Mouse (Mus musculus) neural tube, embryonic 11.5 days (tissue): ENCODE results near the gene Reck. TPM values are rescaled to one million over a fixed set of nuclear protein-coding genes. Genes with fewer than 3 reads are reported as not detected.
A peak's percentile ranks its signal among the peaks of the same experiment; 100 is the strongest.

Experiments used
- ATAC-seq: fragments of 200-750 bp; cut with Nextera tagmentation; 2 replicates; pipeline ENCODE4 v1.8.0; 2017; ENCODE audit warnings: moderate number of reproducible peaks, mild to moderate bottlenecking, moderate TSS enrichment, moderate library complexity; ENCODE audit not compliant: insufficient read depth, low FRiP score, low TSS enrichment
- DNase-seq: peaks from one replicate; pipeline ENCODE4 v3.0.0-alpha.2; 2015; ENCODE audit warnings: low spot score
- H3K27ac ChIP-seq: fragments of 300-500 bp; sonication (generic); 2 replicates; pipeline ENCODE4 v1.5.1; 2014; ENCODE audit warnings: low read depth, mild to moderate bottlenecking, low read length
- H3K27me3 ChIP-seq: fragments of 300-500 bp; sonication (generic); 2 replicates; pipeline ENCODE4 v1.6.1; 2014; ENCODE audit warnings: mild to moderate bottlenecking, low read length, mixed read lengths; ENCODE audit not compliant: control insufficient read depth, insufficient read depth
- H3K36me3 ChIP-seq: fragments of 300-500 bp; sonication (generic); 2 replicates; pipeline ENCODE4 v1.6.1; 2014; ENCODE audit warnings: mild to moderate bottlenecking, low read length, moderate library complexity, mixed read lengths; ENCODE audit not compliant: control insufficient read depth, insufficient read depth
- H3K4me1 ChIP-seq: fragments of 300-500 bp; sonication (generic); 2 replicates; pipeline ENCODE4 v1.6.1; 2014; ENCODE audit warnings: low read length, mixed read lengths; ENCODE audit not compliant: control insufficient read depth, insufficient read depth
- H3K4me2 ChIP-seq: fragments of 300-500 bp; sonication (generic); 2 replicates; pipeline ENCODE4 v1.6.1; 2014; ENCODE audit warnings: low read depth, mild to moderate bottlenecking, moderate library complexity
- H3K4me3 ChIP-seq: fragments of 300-500 bp; sonication (generic); 2 replicates; pipeline ENCODE4 v1.5.1; 2014; ENCODE audit warnings: low read depth, low read length
- H3K9ac ChIP-seq: fragments of 300-500 bp; sonication (generic); 2 replicates; pipeline ENCODE4 v1.6.1; 2014; ENCODE audit warnings: mild to moderate bottlenecking, low read length
- H3K9me3 ChIP-seq: fragments of 300-500 bp; sonication (generic); 2 replicates; pipeline ENCODE4 v1.6.1; 2016; ENCODE audit warnings: low read length; ENCODE audit not compliant: control insufficient read depth
- WGBS: fragments of 180-500 bp; shearing (Covaris S2); extraction: QIAGEN DNeasy Blood & Tissue Kit; methylation state at CpG from one replicate; pipeline ENCODE4 v1.1.7; 2014; 5-methylcytosine and 5-hydroxymethylcytosine counted together
- polyA plus RNA-seq: library from polyadenylated mRNA; unstranded; fragments of >200 nt; fragmentation: Nextera tagmentation; extraction: Ambion mirVana; gene quantifications from 2 replicates; pipeline ENCODE4 v1.2.1, GENCODE M21; 2014

Reck gene
- polyA plus RNA-seq, 1 experiment from 2014 or later, result 15.9 TPM

DNA sequence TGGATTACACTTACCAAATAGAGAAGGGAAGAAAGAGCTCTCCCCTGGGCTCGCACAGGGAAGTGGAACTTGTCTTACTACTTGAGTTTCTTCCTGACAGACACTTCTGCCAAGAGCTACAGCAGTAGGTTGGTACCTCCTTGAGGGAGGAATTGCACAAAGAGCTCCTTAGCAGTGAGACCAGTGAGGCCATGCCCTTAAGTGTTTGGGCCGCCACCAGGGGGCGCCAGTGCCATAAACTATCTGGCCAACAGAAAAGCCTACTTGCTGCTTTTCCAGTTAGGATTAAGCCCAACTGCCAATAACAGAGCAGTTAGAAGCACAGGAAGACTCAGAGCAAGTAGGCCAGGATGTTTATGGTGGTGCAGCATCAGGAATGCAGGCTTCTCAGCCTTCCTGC is 50.4 kb downstream of the Reck start:
- WGBS, result 17% methylated on average over 3 of the region's 3 CpGs

DNA sequence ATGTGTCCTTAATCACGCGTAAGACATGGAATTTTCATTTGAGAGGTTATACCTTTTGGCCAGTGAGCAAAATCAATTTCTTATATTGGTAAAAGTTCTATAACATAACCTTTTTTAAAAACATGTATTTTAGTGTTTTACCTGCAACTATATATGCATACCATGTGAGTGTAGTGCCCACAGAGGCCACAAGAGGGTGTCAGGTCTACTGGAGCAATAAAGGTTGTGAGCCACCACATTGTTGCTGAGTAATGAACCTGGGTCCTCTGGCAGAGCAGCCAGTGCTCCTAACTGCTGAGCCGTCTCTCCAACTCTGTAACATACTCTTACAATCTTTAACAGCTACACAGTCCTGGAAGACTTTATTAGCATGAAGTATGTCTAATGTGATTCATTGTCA is 52.5 kb downstream of the Reck start:
- Histone ChIP-seq H3K4me2 (no peak overlapping the region), H3K9me3 (no peaks in the 10 kb centered on the region), H3K27me3 (no peaks in the 10 kb centered on the region), H3K4me3 (no peak overlapping the region), H3K36me3 (peaks cover 5% of the 10 kb centered on the region), H3K4me1 (no peaks in the 10 kb centered on the region), H3K27ac (no peak overlapping the region), H3K9ac (no peak overlapping the region)
- no peak for ATAC-seq
- DNase-seq, result no peak
- 91% methylated on average over 3 of the region's 3 CpGs for WGBS

More for the DNA sequence above, 50.4 kb downstream of the Reck start:
- DNase-seq, result peak; percentile 92
- Histone ChIP-seq H3K4me3 (no peak overlapping the region), H3K4me2 (no peak overlapping the region), H3K27me3 (no peaks in the 10 kb centered on the region), H3K9me3 (no peaks in the 10 kb centered on the region), H3K9ac (no peak overlapping the region), H3K4me1 (no peaks in the 10 kb centered on the region), H3K36me3 (peaks cover 5% of the 10 kb centered on the region), H3K27ac (no peak overlapping the region)
- no peak for ATAC-seq

DNA sequence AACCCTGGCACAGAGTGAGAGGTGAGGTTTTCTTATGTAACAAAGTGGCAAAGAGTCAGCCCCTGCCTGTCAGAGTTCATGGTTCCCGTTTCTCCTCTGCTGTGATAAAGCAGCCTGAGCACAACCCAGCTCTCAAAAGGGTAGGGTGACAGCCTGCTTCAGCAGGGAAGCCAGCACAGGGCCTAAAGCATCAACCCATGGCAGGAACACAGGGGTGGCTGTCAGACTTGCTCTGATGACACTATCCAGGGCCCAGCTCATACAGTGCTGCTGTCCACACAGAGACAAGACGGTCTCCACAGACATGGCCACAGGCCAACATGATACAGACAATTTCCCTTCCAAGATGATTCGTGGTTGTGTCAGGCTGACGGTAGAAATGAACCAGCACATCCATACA is 56.5 kb downstream of the Reck start:
- Histone ChIP-seq H3K4me3 (no peak overlapping the region), H3K36me3 (peaks cover 2% of the 10 kb centered on the region), H3K9ac (no peak overlapping the region), H3K27ac (no peak overlapping the region), H3K4me2 (no peak overlapping the region), H3K27me3 (no peaks in the 10 kb centered on the region), H3K4me1 (no peaks in the 10 kb centered on the region), H3K9me3 (no peaks in the 10 kb centered on the region)
- WGBS, result 86% methylated on average over 4 of the region's 4 CpGs
- ATAC-seq (no peak), DNase-seq (no peak)

DNA sequence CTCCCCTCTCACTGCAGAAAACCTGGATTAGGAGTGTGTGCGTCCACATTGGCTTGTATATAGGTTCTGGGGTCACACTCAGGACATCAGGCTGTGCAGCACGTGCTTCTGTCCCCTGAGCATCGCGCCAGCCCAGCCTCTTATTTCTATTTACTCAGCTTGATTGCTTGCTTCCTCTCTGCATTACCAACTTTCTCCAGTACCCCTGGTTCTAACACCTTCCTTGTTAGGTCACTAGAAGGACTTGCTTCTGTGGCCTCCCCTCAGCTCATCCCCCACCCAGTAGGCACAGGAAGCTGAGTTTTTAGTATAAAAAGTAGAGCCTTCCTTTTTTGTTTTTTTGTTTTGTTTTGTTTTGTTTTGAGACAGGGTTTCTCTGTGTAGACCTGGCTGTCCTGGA is 60.9 kb downstream of the Reck start:
- ATAC-seq, result no peak
- Histone ChIP-seq H3K4me2 (no peak overlapping the region), H3K27me3 (no peaks in the 10 kb centered on the region), H3K9ac (no peak overlapping the region), H3K36me3 (peaks cover 4% of the 10 kb centered on the region), H3K9me3 (no peaks in the 10 kb centered on the region), H3K27ac (no peak overlapping the region), H3K4me3 (no peak overlapping the region), H3K4me1 (no peaks in the 10 kb centered on the region)
- no peak for DNase-seq
- 87% methylated on average over 4 of the region's 4 CpGs for WGBS

DNA sequence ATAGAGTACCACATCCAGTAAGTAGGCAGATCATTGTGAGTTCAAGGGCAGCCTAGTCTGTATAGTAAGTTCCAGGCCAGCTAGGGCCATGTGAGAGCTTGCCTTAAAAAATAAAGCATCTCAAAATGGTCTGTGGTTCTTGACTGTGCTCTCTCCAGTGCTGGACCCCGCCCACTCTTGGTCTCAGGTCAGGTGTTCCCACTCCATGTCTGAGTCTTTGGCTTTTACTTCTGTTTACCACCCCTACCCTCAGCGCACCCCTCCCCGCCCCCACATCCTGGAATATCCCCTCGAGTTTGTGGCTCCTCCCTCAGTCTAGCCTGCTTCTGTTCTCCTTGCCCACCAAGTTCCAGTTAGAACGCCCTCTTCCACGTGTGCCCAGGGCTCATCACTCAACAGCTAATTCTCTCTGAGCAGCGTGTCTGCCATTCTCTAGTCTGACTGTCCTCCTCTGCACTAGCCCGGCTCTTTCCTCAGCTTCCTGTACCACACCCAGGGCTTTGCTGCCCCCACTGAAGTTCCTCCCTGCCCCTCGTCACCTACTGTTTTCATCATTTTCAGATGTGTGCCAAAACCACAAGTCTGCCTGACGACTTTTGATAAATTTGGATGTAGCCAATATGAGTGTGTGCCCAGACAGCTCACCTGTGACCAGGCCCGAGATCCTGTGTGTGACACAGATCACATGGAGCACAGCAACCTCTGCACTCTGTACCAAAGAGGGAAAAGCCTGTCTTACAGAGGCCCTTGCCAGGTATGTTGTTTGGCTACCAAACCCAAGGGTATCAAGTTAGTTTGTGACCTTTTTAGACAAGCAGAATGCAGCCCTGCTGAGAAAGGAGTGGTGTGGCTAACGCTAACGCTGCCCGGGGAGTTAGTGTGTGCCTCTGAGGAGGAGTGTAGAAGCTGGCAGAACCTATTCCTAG is 61.7 kb downstream of the Reck start:
- no peak overlapping the region for H3K4me3 ChIP-seq
- H3K36me3 ChIP-seq, result peaks cover 6% of the 10 kb centered on the region
- no peaks in the 10 kb centered on the region for H3K27me3 ChIP-seq
- ATAC-seq, result no peak
- H3K4me1 ChIP-seq, result no peaks in the 10 kb centered on the region
- H3K9me3 ChIP-seq, result no peaks in the 10 kb centered on the region
- no peak overlapping the region for H3K27ac ChIP-seq
- H3K4me2 ChIP-seq, result no peak overlapping the region
- 82% methylated on average over 14 of the region's 14 CpGs for WGBS
- DNase-seq, result no peak
- H3K9ac ChIP-seq, result no peak overlapping the region

DNA sequence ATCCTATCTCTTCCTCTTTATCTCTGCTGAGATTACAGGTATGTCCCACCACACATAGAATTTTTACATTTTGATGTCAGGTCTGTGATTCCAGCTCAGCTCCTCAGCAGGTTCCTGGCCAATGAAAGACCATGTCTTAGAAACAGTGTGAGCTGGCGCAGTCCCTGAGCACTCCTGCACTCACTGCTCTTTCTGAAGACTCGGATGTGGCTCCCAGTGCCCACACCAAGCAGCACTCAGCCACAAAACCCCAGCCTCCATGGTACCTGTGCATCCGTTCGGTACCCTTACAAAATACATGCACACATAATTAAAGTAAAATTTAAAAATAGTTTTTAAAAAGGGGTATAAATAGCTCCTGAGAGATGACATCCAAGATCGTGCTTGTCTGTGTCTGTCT is 66.0 kb downstream of the Reck start:
- Histone ChIP-seq H3K4me3 (no peak overlapping the region), H3K9me3 (no peaks in the 10 kb centered on the region), H3K4me1 (no peaks in the 10 kb centered on the region), H3K4me2 (no peak overlapping the region), H3K27ac (no peak overlapping the region), H3K9ac (no peak overlapping the region), H3K36me3 (peaks cover 9% of the 10 kb centered on the region), H3K27me3 (no peaks in the 10 kb centered on the region)
- no peak for ATAC-seq
- no peak for DNase-seq
- 92% methylated on average over 5 of the region's 5 CpGs for WGBS

DNA sequence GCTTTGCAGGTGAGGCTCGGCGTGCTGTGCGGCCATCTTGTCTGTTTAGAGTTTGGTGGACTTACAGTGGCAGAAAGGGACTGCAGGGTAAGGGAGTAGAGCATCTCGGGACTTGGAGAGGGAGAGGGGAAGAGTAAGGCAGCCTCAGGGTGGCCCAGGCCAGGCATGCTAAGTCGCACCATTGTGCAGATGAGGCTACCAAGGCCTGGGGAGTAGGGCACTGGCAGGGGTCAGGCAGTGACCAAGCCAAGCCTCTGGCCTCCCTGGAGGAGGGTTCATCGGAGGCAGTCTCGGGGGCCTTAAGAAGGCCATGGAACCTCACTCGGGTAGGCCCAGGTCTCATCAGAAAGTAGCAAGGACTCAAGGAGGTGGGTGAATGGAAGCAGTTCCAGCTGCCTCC is 67.1 kb downstream of the Reck start:
- no peaks in the 10 kb centered on the region for H3K4me1 ChIP-seq
- peaks cover 9% of the 10 kb centered on the region for H3K36me3 ChIP-seq
- no peaks in the 10 kb centered on the region for H3K9me3 ChIP-seq
- ATAC-seq, result no peak
- 86% methylated on average over 8 of the region's 8 CpGs for WGBS
- no peak overlapping the region for H3K9ac ChIP-seq
- no peaks in the 10 kb centered on the region for H3K27me3 ChIP-seq
- H3K27ac ChIP-seq, result no peak overlapping the region
- no peak for DNase-seq
- H3K4me3 ChIP-seq, result no peak overlapping the region
- no peak overlapping the region for H3K4me2 ChIP-seq

DNA sequence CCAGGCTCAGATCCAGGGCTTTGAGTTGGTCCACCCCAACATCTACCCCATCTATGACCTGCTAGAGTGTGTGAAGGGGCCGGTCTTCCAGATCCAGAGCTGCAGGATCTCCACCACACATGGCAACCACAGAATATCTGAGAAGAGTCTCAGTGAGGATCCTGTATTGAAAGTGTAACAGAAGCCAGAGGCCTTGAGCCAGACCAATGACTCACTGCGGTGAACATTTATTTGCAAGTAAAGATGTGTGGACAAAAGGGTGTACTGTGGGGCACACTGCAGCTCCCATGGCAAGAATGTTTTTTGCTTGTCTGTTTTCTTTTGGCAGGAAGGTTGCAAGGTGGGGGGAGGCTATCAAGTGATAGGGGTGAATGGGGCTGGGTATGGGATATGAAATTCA is 72.2 kb downstream of the Reck start:
- Histone ChIP-seq H3K27ac (no peak overlapping the region), H3K9me3 (no peaks in the 10 kb centered on the region), H3K4me3 (no peak overlapping the region), H3K27me3 (no peaks in the 10 kb centered on the region), H3K36me3 (peaks cover 4% of the 10 kb centered on the region), H3K4me2 (no peak overlapping the region), H3K4me1 (no peaks in the 10 kb centered on the region), H3K9ac (no peak overlapping the region)
- DNase-seq (no peak), ATAC-seq (no peak)
- WGBS, result 95% methylated on average over 2 of the region's 2 CpGs

DNA sequence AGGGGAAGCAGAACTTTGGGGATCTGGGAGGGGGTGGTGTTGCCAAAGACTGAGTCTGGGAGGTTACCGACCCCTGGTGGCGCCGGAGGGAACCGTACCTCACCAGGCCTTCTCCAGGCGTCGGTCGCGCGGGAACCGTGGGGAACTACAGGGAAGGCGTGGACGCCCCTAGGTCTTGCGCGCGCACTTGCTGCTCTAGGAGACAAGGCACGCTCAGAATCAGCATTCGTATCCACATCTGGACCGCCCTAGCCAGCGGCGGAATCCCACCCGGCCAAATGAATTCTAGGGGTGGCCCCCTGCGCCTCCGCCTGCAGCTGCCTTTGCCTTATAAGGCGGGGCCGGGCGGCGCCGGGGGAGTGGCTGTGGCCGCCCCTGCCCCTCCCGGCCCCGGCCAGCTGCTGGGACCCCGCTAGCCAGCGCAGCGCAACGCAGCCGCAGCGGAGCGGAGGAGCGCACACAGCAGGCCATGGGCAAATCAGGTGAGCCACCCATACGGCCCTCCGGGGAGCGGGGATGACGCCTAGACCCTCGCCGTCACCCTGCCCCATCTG is 82.0 kb downstream of the Reck start, which contains the start of gene Glipr2:
Gene Glipr2, plus strand, starts transcription at position 110 of the 554 bp plus-strand sequence.
- Histone ChIP-seq H3K9me3 (no peaks in the 10 kb centered on the region), H3K36me3 (no peaks in the 10 kb centered on the region), H3K27me3 (no peaks in the 10 kb centered on the region), H3K4me2 (peak within 1 kb of the TSS; percentile 92), H3K4me1 (peaks cover 15% of the 10 kb centered on the region), H3K27ac (peak within 1 kb of the TSS; percentile 70), H3K9ac (peak within 1 kb of the TSS; percentile 85), H3K4me3 (peak within 1 kb of the TSS; percentile 77)
- under 1% methylated on average over 45 of the region's 45 CpGs for WGBS
- ATAC-seq (peak; percentile 83), DNase-seq (peak; percentile 93)
